16 mouse cellular contexts compared by ENCODE assay signal in the genomic region with DNA sequence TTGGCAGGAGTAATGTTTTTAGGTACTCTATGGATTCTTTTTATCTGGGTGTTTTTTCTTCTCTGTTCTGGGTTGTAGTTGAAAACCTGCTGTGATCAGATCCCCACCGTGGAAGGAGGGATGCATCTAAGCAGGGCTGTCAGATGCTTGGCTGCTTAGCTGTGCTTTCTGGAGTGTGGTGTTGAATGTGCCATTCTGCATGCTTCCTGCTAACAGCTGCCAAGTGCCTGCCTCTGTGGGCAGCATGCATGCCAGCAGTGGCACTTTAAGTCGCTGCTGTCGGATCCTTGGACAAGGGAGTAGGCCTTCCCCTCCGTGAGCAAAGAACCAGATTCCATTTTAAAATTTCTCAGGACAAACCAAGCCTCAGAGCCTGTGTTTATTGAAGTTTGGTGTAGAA. TPM values are rescaled to one million over a fixed set of nuclear protein-coding genes. Genes with fewer than 3 reads are reported as not detected.
A peak's percentile ranks its signal among the peaks of the same experiment; 100 is the strongest.
DNase-seq lines count a peak whose midpoint lies in the region; ATAC-seq and TF ChIP-seq lines count a peak whose summit lies in the region.
"Had no signal": no experiment of that assay in that cellular context is flagged by ENCODE, and none has a peak within 500 bp of the region (broad histone marks: within the 10 kb centered on the region; RNA-seq: fewer than 3 reads in every experiment).

No protein-coding gene starts in this region.

- no peak for TF ChIP-seq POLR2A in heart, adult 2 months (IDR thresholded peaks at IDR 0.05; ENCODE audit: insufficient read depth, low read depth, low read length)

- intact Hi-C loops in heart, adult 2 months (cut with DNase I): no loop called here

- H3K4me1 ChIP-seq in heart, embryonic 10.5 days: peaks cover 37% of the 10 kb centered on the region
- H3K4me1 ChIP-seq in heart, adult 2 months (ENCODE audit: control insufficient read depth, insufficient read depth, low read length): peaks cover 6% of the 10 kb centered on the region
- H3K4me1 ChIP-seq in hindbrain, postnatal 0 days (ENCODE audit: insufficient read depth, low read length): peaks cover 12% of the 10 kb centered on the region
- H3K4me1 ChIP-seq in midbrain, embryonic 11.5 days (ENCODE audit: control insufficient read depth, insufficient read depth, low read length): peaks cover 7% of the 10 kb centered on the region; the same call in 1 of the 2 replicates

- no peak for DNase-seq in heart, embryonic 10.5 days (ENCODE audit: low spot score)
- no peak for DNase-seq in heart, adult 2 months
- peak; percentile 61 for DNase-seq in brain, adult 2 months (ENCODE audit: low read depth, low spot score)
- peak; percentile 71 for DNase-seq in hindbrain, postnatal 0 days (ENCODE audit: low spot score)
- DNase-seq in midbrain, embryonic 11.5 days (ENCODE audit: low spot score, missing footprints): peak; percentile 78
- no peak for DNase-seq in lung, adult 18-20 months
- no peak for DNase-seq in adrenal gland, adult (ENCODE audit: inconsistent age in 2 of 2, low spot score in 1 of 2)
- no peak for DNase-seq in cerebellum, postnatal 14 days
- DNase-seq: adrenal gland, postnatal 25 days; cerebellum, adult 2 months; layer of hippocampus, adult 9-11 months; lung, embryonic 14.5 days; thymus, postnatal 25 days had no signal

- 58% methylated on average over 4 of the region's 4 CpGs for WGBS in heart, embryonic 10.5 days
- WGBS in heart, adult 2 months: 64% methylated on average over 4 of the region's 4 CpGs
- WGBS in hindbrain, postnatal 0 days: 20% methylated on average over 4 of the region's 4 CpGs
- 55% methylated on average over 4 of the region's 4 CpGs for WGBS in midbrain, embryonic 11.5 days

- H3K4me2 ChIP-seq in hindbrain, postnatal 0 days (ENCODE audit: low read depth, low read length): no peak overlapping the region
- H3K4me2 ChIP-seq in midbrain, embryonic 11.5 days: no peak overlapping the region
- H3K4me2 ChIP-seq: heart, embryonic 15.5 days; lung, embryonic 14.5 days had no signal

- 0 out of 2 replicates have a peak, but pooled peaks cover 5% of the 10 kb centered on the region for H3K27me3 ChIP-seq in heart, embryonic 10.5 days (ENCODE audit: insufficient read depth, poor library complexity, severe bottlenecking)
- H3K27me3 ChIP-seq in heart, adult 2 months (ENCODE audit: control insufficient read depth, insufficient read depth, low read length): no peaks in the 10 kb centered on the region
- no peaks in the 10 kb centered on the region for H3K27me3 ChIP-seq in hindbrain, postnatal 0 days (ENCODE audit: insufficient read depth, low read length)
- no peaks in the 10 kb centered on the region for H3K27me3 ChIP-seq in midbrain, embryonic 11.5 days (ENCODE audit: control insufficient read depth, insufficient read depth, low read length)
- H3K27me3 ChIP-seq: heart, embryonic 15.5 days had no signal

- no peak overlapping the region for H3K9ac ChIP-seq in heart, adult 2 months (ENCODE audit: low read depth, low read length)
- H3K9ac ChIP-seq in hindbrain, postnatal 0 days (replicated peaks; ENCODE audit: low read length): no peak overlapping the region
- no peak overlapping the region for H3K9ac ChIP-seq in midbrain, embryonic 11.5 days (ENCODE audit: low read length)
- H3K9ac ChIP-seq: heart, embryonic 15.5 days; lung, embryonic 14.5 days had no signal

- TF ChIP-seq EP300 in heart, adult 2 months (IDR thresholded peaks at IDR 0.05; ENCODE audit: insufficient read depth, low read depth, low read length): no peak

- H3K9me3 ChIP-seq in heart, embryonic 10.5 days: no peaks in the 10 kb centered on the region
- H3K9me3 ChIP-seq in hindbrain, postnatal 0 days (ENCODE audit: low read length): no peaks in the 10 kb centered on the region
- no peaks in the 10 kb centered on the region for H3K9me3 ChIP-seq in midbrain, embryonic 11.5 days (ENCODE audit: control insufficient read depth, low read length)
- H3K9me3 ChIP-seq: heart, embryonic 15.5 days had no signal

- H3K36me3 ChIP-seq in heart, embryonic 10.5 days: peaks cover 46% of the 10 kb centered on the region
- peaks cover 3% of the 10 kb centered on the region for H3K36me3 ChIP-seq in heart, adult 2 months (ENCODE audit: control insufficient read depth, insufficient read depth, low read length)
- H3K36me3 ChIP-seq in hindbrain, postnatal 0 days (ENCODE audit: insufficient read depth, low read length): no peaks in the 10 kb centered on the region
- H3K36me3 ChIP-seq in midbrain, embryonic 11.5 days (ENCODE audit: control insufficient read depth, insufficient read depth, low read length): peaks cover 7% of the 10 kb centered on the region; the same call in 1 of the 2 replicates

- TF ChIP-seq CTCF in heart, adult 2 months (IDR thresholded peaks at IDR 0.05): no peak
- no peak for TF ChIP-seq CTCF in hindbrain, postnatal 0 days (IDR thresholded peaks at IDR 0.05; ENCODE audit: low read depth)

- H3K4me3 ChIP-seq in heart, embryonic 10.5 days: no peak overlapping the region
- H3K4me3 ChIP-seq in heart, adult 2 months: no peak overlapping the region
- H3K4me3 ChIP-seq in hindbrain, postnatal 0 days (ENCODE audit: low read length): no peak overlapping the region
- H3K4me3 ChIP-seq in midbrain, embryonic 11.5 days (ENCODE audit: low read depth, low read length): no peak overlapping the region
- H3K4me3 ChIP-seq: heart, embryonic 15.5 days had no signal

- ATAC-seq in hindbrain, postnatal 0 days: peak; percentile 62; the same call in 1 of the 2 replicates
- ATAC-seq in midbrain, embryonic 11.5 days (ENCODE audit: low FRiP score): no peak

- H3K27ac ChIP-seq in heart, embryonic 10.5 days: peak overlapping the region; percentile 29; the same call in 1 of the 2 replicates
- no peak overlapping the region for H3K27ac ChIP-seq in heart, adult 2 months
- no peak overlapping the region; the same call in 1 of the 2 replicates for H3K27ac ChIP-seq in hindbrain, postnatal 0 days
- no peak overlapping the region for H3K27ac ChIP-seq in midbrain, embryonic 11.5 days (ENCODE audit: low read depth, low read length)
- H3K27ac ChIP-seq: heart, embryonic 15.5 days had no signal

- no peaks in the 10 kb centered on the region for H3K79me2 ChIP-seq in heart, adult 2 months (replicated peaks; ENCODE audit: control insufficient read depth, insufficient read depth, low read length)

RNA-seq across cellular contexts. Expression of gene Mknk1, which starts 16.6 kb away (rescaled TPM):
- 22.7 and 23.0 TPM in 2 replicates for polyA plus RNA-seq in heart, embryonic 10.5 days (2016; fragmentation: Nextera tagmentation; extraction: Ambion mirVana)
- total RNA-seq in heart, adult 2 months (2021): 10 to 100 TPM; 18.3 to 20.6 TPM
- polyA plus RNA-seq in heart, adult 2 months (2012; rRNA removed): 32.1 and 42.1 TPM in 2 replicates
- total RNA-seq in hindbrain, postnatal 0 days (2014; rRNA removed): 18.4 and 23.2 TPM in 2 replicates
- 22.0 and 24.5 TPM in 2 replicates for polyA plus RNA-seq in hindbrain, postnatal 0 days (2015; fragmentation: Nextera tagmentation; extraction: Ambion mirVana)
- polyA plus RNA-seq in midbrain, embryonic 11.5 days (2014; fragmentation: Nextera tagmentation; extraction: Ambion mirVana): 17.9 and 22.3 TPM in 2 replicates

RNA-seq across cellular contexts. Expression of gene Mob3c, which starts 27.7 kb away (rescaled TPM):
- 5.9 and 9.8 TPM in 2 replicates for polyA plus RNA-seq in heart, embryonic 10.5 days (2016; fragmentation: Nextera tagmentation; extraction: Ambion mirVana)
- 1 to 10 TPM; 3.2 to 4.3 TPM for total RNA-seq in heart, adult 2 months (2021)
- polyA plus RNA-seq in heart, adult 2 months (2012; rRNA removed): 7.4 and 9.3 TPM in 2 replicates
- 2.9 and 4.4 TPM in 2 replicates for total RNA-seq in hindbrain, postnatal 0 days (2014; rRNA removed)
- 4.1 and 4.3 TPM in 2 replicates for polyA plus RNA-seq in hindbrain, postnatal 0 days (2015; fragmentation: Nextera tagmentation; extraction: Ambion mirVana)
- 2.5 and 3.7 TPM in 2 replicates for polyA plus RNA-seq in midbrain, embryonic 11.5 days (2014; fragmentation: Nextera tagmentation; extraction: Ambion mirVana)

RNA-seq across cellular contexts. Expression of gene Kncn, which starts 28.6 kb away (rescaled TPM):
- polyA plus RNA-seq in heart, embryonic 10.5 days (2016; fragmentation: Nextera tagmentation; extraction: Ambion mirVana): not detected in 2 replicates
- not detected for total RNA-seq in heart, adult 2 months (2021)
- 0.18 TPM in 1 of 2 replicates, not detected in the other for polyA plus RNA-seq in heart, adult 2 months (2012; rRNA removed)
- 0.14 TPM in 1 of 2 replicates, not detected in the other for total RNA-seq in hindbrain, postnatal 0 days (2014; rRNA removed)
- polyA plus RNA-seq in hindbrain, postnatal 0 days (2015; fragmentation: Nextera tagmentation; extraction: Ambion mirVana): 0.10 and 0.29 TPM in 2 replicates
- polyA plus RNA-seq in midbrain, embryonic 11.5 days (2014; fragmentation: Nextera tagmentation; extraction: Ambion mirVana): not detected in 2 replicates
- total RNA-seq: adrenal gland, postnatal 25 days had no signal
- polyA plus RNA-seq: embryonic facial prominence, embryonic 11.5 days; heart, embryonic 15.5 days; intestine, embryonic 16.5 days; lung, embryonic 14.5 days had no signal

RNA-seq across cellular contexts. Expression of gene 6430628N08Rik, which starts 34.9 kb away (rescaled TPM):
- not detected in 2 replicates for polyA plus RNA-seq in heart, embryonic 10.5 days (2016; fragmentation: Nextera tagmentation; extraction: Ambion mirVana)
- total RNA-seq in heart, adult 2 months (2021): not detected
- not detected in 2 replicates for polyA plus RNA-seq in heart, adult 2 months (2012; rRNA removed)
- 0.16 and 0.18 TPM in 2 replicates for total RNA-seq in hindbrain, postnatal 0 days (2014; rRNA removed)
- polyA plus RNA-seq in hindbrain, postnatal 0 days (2015; fragmentation: Nextera tagmentation; extraction: Ambion mirVana): 0.49 and 0.58 TPM in 2 replicates
- polyA plus RNA-seq in midbrain, embryonic 11.5 days (2014; fragmentation: Nextera tagmentation; extraction: Ambion mirVana): 0.33 TPM in 1 of 2 replicates, not detected in the other
- total RNA-seq: adrenal gland, postnatal 25 days had no signal
- polyA plus RNA-seq: embryonic facial prominence, embryonic 11.5 days; heart, embryonic 15.5 days; intestine, embryonic 16.5 days; lung, embryonic 14.5 days had no signal

Comparison
In these comparisons a context has a peak if more than half of its experiments do, and no peak if none do; other contexts are left out.
1. DNase-seq: peak in brain, adult 2 months (single experiment), hindbrain, postnatal 0 days (single experiment) and midbrain, embryonic 11.5 days (single experiment); none in heart, embryonic 10.5 days (single experiment), heart, adult 2 months (0 of 2), lung, adult 18-20 months (0 of 2), adrenal gland, adult (0 of 2) and cerebellum, postnatal 14 days (0 of 2).